1 mouse cellular context compared by ENCODE assay signal in the genomic region with DNA sequence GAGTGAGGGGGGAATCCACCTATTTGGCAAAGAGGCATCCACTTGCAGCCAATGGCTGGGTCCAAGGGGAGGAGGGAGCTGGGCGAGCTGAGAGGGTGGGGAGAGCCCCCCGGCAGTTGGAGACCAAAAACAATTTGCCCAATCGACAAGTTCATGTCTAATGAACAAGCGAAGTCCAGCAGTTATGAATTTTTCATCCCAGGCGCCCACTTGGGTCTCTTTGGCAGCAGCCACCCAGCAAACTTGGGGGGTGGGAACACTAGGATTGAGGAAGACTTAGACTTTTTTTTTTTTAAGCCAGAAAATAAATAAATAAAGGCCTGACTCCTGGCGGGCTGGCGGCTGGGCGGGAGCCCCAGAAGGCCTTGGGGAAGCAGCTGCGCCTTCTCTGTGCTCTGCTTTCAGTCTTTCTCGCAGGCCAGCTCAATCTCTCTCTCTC.
TF ChIP-seq lines count a peak whose summit lies in the region.

No protein-coding gene starts in this region.

TF ChIP-seq in ES-E14, 5 proteins besides CTCF, POLR2A, EP300 and RAD21:
- no peak for TF ChIP-seq MAFK (IDR thresholded peaks at IDR 0.05; ENCODE audit: insufficient read depth, low read depth, low read length)
- TF ChIP-seq ZNF384 (IDR thresholded peaks at IDR 0.05; ENCODE audit: low read depth, low read length) = peak; percentile 35; the same call in 1 of the 2 replicates
- no peak for TF ChIP-seq CHD2 (IDR thresholded peaks at IDR 0.05; ENCODE audit: low read depth, low read length)
- no peak for TF ChIP-seq ZC3H11A (IDR thresholded peaks at IDR 0.05; ENCODE audit: borderline replicate concordance, low read depth, low read length)
